Mouse (Mus musculus): ENCODE data around the gene Fam129a. TPM values are rescaled to one million over a fixed set of nuclear protein-coding genes. Genes with fewer than 3 reads are reported as not detected.

Fam129a gene
- polyA plus RNA-seq, 1 experiment: not detected

- TF ChIP-seq CTCF (IDR thresholded peaks at IDR 0.05; ENCODE audit: insufficient read depth, low read depth, low read length) (no peak), POLR2A (IDR thresholded peaks at IDR 0.05; ENCODE audit: insufficient read depth, low read depth, low read length) (no peak)
- Histone ChIP-seq H3K4me3 (ENCODE audit: insufficient read depth, low read depth, low read length) (no peak overlapping the region), H3K27ac (ENCODE audit: insufficient read depth, low read depth, low read length) (no peak overlapping the region), H3K4me1 (ENCODE audit: control insufficient read depth, insufficient read depth, low read length) (peaks cover 3% of the 10 kb centered on the region; the same call in 1 of the 2 replicates)
- 30% methylated on average over 3 of the region's 3 CpGs for whole genome bisulfite sequencing
These were observed 193.2 kb downstream of the Fam129a start for GRCm38 (mm10) chr1:151764236-151764635.

- WGBS: 37% methylated on average over 2 of the region's 2 CpGs
- Histone ChIP-seq H3K4me3 (ENCODE audit: insufficient read depth, low read depth, low read length) (no peak overlapping the region), H3K27ac (ENCODE audit: insufficient read depth, low read depth, low read length) (no peak overlapping the region), H3K4me1 (ENCODE audit: control insufficient read depth, insufficient read depth, low read length) (peaks cover 5% of the 10 kb centered on the region; the same call in 1 of the 2 replicates)
- TF ChIP-seq CTCF (IDR thresholded peaks at IDR 0.05; ENCODE audit: insufficient read depth, low read depth, low read length) (no peak), POLR2A (IDR thresholded peaks at IDR 0.05; ENCODE audit: insufficient read depth, low read depth, low read length) (no peak)
These were observed 195.2 kb downstream of the Fam129a start for GRCm38 (mm10) chr1:151766166-151766565.

- Histone ChIP-seq H3K27ac (ENCODE audit: insufficient read depth, low read depth, low read length) (no peak overlapping the region), H3K4me1 (ENCODE audit: control insufficient read depth, insufficient read depth, low read length) (peaks cover 5% of the 10 kb centered on the region; the same call in 1 of the 2 replicates), H3K4me3 (ENCODE audit: insufficient read depth, low read depth, low read length) (no peak overlapping the region)
- TF ChIP-seq POLR2A (IDR thresholded peaks at IDR 0.05; ENCODE audit: insufficient read depth, low read depth, low read length) (no peak), CTCF (IDR thresholded peaks at IDR 0.05; ENCODE audit: insufficient read depth, low read depth, low read length) (no peak)
- 82% methylated on average over 3 of the region's 3 CpGs for WGBS
These were observed 196.1 kb downstream of the Fam129a start for GRCm38 (mm10) chr1:151766976-151767654.

- TF ChIP-seq POLR2A (IDR thresholded peaks at IDR 0.05; ENCODE audit: insufficient read depth, low read depth, low read length) (no peak), CTCF (IDR thresholded peaks at IDR 0.05; ENCODE audit: insufficient read depth, low read depth, low read length) (no peak)
- WGBS: 46% methylated on average over 3 of the region's 3 CpGs
- H3K4me1 ChIP-seq (ENCODE audit: control insufficient read depth, insufficient read depth, low read length): peaks cover 5% of the 10 kb centered on the region; the same call in 1 of the 2 replicates
- H3K27ac ChIP-seq (ENCODE audit: insufficient read depth, low read depth, low read length): no peak overlapping the region
- H3K4me3 ChIP-seq (ENCODE audit: insufficient read depth, low read depth, low read length): no peak overlapping the region
These were observed 198.4 kb downstream of the Fam129a start for GRCm38 (mm10) chr1:151769200-151769913.

Other genes starting within 250 kb of the Fam129a start
- 198 TPM in 1 of 2 replicates, not detected in the other for gene Ivns1abp, start 226.7 kb upstream of the Fam129a start, polyA plus RNA-seq (2012; ENCODE audit: insufficient read depth, insufficient read length, low replicate concordance, missing spikeins)
- gene Swt1, start 142.7 kb upstream of the Fam129a start, polyA plus RNA-seq (2012; ENCODE audit: insufficient read depth, insufficient read length, low replicate concordance, missing spikeins): not detected in 2 replicates
- gene Trmt1l, start 142.6 kb upstream of the Fam129a start, polyA plus RNA-seq (2012; ENCODE audit: insufficient read depth, insufficient read length, low replicate concordance, missing spikeins): not detected in 2 replicates
- gene Rnf2, start 70.2 kb upstream of the Fam129a start, polyA plus RNA-seq (2012; ENCODE audit: insufficient read depth, insufficient read length, low replicate concordance, missing spikeins): not detected in 2 replicates
- gene Edem3, start 184.2 kb downstream of the Fam129a start, polyA plus RNA-seq (2012; ENCODE audit: insufficient read depth, insufficient read length, low replicate concordance, missing spikeins): 72.2 TPM in 1 of 2 replicates, not detected in the other

Data from olfactory bulb, adult 2 months (tissue).